Mouse (Mus musculus): ENCODE measurements at regions not wholly inside any gene's neighbourhood (a gene's known extent, or its start where the extent isn't known, plus 50 kb on each side); places are given as distances from the start of the nearest gene placed in this dataset.

- CTCF ChIA-PET: no interaction called here
Observed at GRCm38 (mm10) chr12:9091951-9092350, 62.2 kb downstream of the Ttc32 start.

- CTCF ChIA-PET: no interaction called here
Observed at GRCm38 (mm10) chr12:9095061-9095460, 65.3 kb downstream of the Ttc32 start.

- CTCF ChIA-PET: no interaction called here
Observed at GRCm38 (mm10) chr12:9106416-9106815, 76.6 kb downstream of the Ttc32 start.

- CTCF ChIA-PET: no interaction called here
Observed at GRCm38 (mm10) chr12:9109806-9110205, 80.0 kb downstream of the Ttc32 start.

GRCm38 (mm10) chr12:9112161-9112674 is 82.4 kb downstream of the Ttc32 start:
- CTCF ChIA-PET: no interaction called here

GRCm38 (mm10) chr12:9113652-9114051 is 83.9 kb downstream of the Ttc32 start:
- CTCF ChIA-PET: no interaction called here

GRCm38 (mm10) chr12:9114061-9114460 is 84.3 kb downstream of the Ttc32 start:
- CTCF ChIA-PET: no interaction called here

- CTCF ChIA-PET: no interaction called here
Observed at GRCm38 (mm10) chr12:9118576-9118975, 88.8 kb downstream of the Ttc32 start.

- CTCF ChIA-PET: no interaction called here
Observed at GRCm38 (mm10) chr12:9127931-9128550, 98.2 kb downstream of the Ttc32 start.

GRCm38 (mm10) chr12:9128581-9129275 is 98.9 kb downstream of the Ttc32 start:
- CTCF ChIA-PET: no interaction called here

- CTCF ChIA-PET: interaction anchor here (1.1 kb wide), 1 partner anchor 17 kb away, joined by 3 read pairs; no protein-coding TSS in a partner anchor
Observed at GRCm38 (mm10) chr12:9132621-9133020, 102.8 kb downstream of the Ttc32 start.

GRCm38 (mm10) chr12:9133890-9134870 is 104.4 kb downstream of the Ttc32 start:
- CTCF ChIA-PET: no interaction called here

GRCm38 (mm10) chr12:9151001-9151400 is 121.2 kb downstream of the Ttc32 start:
- CTCF ChIA-PET: no interaction called here

GRCm38 (mm10) chr12:9151426-9151825 is 121.6 kb downstream of the Ttc32 start:
- CTCF ChIA-PET: no interaction called here

- CTCF ChIA-PET: no interaction called here
Observed at GRCm38 (mm10) chr12:9154491-9154890, 124.7 kb downstream of the Ttc32 start.

- CTCF ChIA-PET: no interaction called here
Observed at GRCm38 (mm10) chr12:9156794-9157193, 127.0 kb downstream of the Ttc32 start.

GRCm38 (mm10) chr12:9158751-9159150 is 129.0 kb downstream of the Ttc32 start:
- CTCF ChIA-PET: no interaction called here

GRCm38 (mm10) chr12:9165367-9165940 is 135.7 kb downstream of the Ttc32 start:
- CTCF ChIA-PET: no interaction called here

GRCm38 (mm10) chr12:9166218-9166908 is 136.6 kb downstream of the Ttc32 start:
- CTCF ChIA-PET: no interaction called here

- CTCF ChIA-PET: no interaction called here
Observed at GRCm38 (mm10) chr12:9169008-9169407, 139.2 kb downstream of the Ttc32 start.

GRCm38 (mm10) chr12:9173680-9174079 is 143.9 kb downstream of the Ttc32 start:
- CTCF ChIA-PET: no interaction called here

Measured in spleen, embryonic (tissue).